Mouse (Mus musculus) cerebellum, postnatal 4 days (tissue): Measurements from ENCODE around the gene Itpkc.
"Not testable (repeated sequence)": the region's sequence is repeated elsewhere in the genome, so short reads cannot be mapped to it uniquely, and the experiment has no call there.

Experiments used
- DNase-seq, 2 experiments: peaks; one replicate each; pipeline ENCODE4 v3.0.0; 2022; ENCODE audit warnings: low spot score in 2 of 2, mixed read lengths in 1 of 2

Gene Itpkc

DNA sequence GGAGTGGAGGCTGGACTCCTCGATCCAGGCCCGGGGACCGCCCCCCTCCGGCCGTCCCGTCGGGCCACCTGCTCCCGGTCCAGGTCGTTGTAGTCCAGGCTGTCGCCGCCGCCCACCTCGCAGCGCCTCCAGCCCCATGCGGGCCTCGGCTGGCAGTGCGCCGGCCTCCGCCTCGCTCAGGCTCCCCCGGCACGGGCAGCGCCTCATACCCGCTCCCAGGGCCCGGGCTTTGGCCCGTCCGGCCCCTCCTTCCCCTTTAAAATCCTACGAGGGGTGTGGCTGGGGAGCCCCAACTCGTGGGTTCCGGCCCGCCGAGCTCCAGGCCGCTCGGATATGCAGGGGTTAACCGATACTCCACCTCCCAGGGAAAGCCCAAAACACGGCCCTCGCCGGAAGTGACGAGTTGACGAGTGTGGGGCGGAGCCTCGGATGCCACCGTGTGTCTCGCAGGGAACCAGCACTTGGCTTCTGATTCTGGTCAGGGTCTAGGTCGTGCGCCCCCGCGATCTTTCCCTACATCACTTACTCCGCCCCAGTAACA is at the start of gene Itpkc:
Itpkc (minus strand) TSS at position 381 of the 541 bp plus-strand sequence.
- peak; percentile 72 to 87 for DNase-seq

DNA sequence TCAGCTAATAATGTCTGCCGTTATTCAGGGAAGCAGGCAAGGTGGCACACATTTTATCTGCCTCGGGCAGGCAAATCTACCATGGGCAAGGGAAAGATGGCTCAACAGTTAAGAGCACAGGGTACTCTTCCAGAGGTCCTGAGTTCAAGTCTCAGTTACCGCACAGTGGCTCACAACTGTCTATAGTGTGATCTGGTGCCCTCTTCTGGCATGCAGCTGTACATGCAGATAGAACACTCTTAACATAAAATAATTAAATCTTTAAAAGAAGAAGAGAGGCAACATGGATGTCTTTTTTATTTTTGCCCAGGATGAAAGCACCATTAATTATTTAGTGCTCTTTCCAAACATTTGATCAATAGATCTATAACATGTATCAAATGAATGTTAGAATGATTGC is 48.7 kb upstream of the Itpkc start:
- no peak for DNase-seq

DNA sequence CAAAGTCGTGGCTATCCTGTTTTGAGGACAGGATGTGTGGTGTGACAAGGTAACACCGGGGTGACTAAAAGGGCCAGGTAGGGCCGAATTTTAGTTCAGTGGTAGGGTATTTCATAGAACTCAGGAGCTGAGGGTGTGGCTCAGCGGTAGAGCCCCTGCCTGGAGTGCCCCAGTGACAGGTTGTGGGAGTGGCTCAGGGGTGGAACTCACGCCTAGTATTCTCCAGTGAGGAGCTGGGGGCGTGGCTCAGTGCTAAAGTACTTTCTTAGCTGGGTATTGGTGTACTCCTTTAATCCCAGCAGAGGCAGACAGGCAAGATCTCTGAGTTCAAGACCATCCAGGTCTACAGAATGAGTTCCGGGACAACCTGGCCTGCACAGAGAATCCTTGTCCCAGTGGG is 47.6 kb upstream of the Itpkc start:
- no peak for DNase-seq

DNA sequence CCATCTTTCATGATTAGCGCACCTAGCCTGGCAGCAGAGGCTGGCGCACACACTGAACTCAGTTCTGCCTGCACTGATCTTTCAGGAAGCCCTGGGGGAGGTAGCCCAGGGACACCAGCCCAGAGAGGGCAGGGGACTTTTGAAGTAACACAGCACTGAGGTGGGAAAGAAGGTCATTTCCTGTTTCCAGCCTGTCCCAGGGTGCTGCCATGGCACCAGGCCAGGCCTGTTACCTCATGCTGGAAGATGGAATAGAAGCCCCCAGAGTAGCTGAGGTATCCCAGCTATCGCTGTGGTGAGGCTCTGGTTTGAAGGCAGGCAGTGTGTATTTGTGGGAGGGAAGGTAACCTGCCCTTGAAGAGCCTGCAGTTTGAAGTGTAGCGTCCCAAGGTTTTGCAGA is 46.5 kb upstream of the Itpkc start:
- DNase-seq: no peak

DNA sequence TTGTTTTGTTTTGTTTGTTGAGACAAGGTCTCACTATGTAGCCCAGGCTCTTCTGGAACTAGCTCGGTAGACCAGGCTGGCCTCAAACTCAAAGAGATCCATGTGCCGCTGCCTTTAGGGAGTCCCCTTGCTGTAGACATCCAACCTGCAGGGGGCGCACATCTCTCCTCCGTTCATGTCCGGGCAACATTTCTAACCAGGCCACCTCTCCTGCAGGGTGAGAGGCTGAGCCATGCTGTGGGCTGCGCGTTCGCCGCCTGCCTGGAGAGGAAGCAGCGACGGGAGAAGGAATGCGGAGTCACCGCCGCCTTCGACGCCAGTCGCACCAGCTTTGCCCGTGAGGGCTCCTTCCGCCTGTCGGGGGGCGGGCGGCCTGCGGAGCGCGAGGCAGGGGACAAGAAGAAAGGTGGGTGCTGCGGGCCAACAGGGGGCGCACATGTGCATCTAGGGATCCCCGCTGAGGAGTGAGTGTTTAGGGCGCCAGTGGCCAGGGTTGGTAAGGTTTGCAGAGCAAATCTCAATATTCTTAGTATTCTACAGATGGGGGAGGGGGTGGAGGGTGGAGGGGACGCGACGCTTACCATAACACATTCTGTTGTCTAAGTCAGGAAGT is 45.4 kb upstream of the Itpkc start:
- peak in 1 of 2 experiments; percentile 41 for DNase-seq

DNA sequence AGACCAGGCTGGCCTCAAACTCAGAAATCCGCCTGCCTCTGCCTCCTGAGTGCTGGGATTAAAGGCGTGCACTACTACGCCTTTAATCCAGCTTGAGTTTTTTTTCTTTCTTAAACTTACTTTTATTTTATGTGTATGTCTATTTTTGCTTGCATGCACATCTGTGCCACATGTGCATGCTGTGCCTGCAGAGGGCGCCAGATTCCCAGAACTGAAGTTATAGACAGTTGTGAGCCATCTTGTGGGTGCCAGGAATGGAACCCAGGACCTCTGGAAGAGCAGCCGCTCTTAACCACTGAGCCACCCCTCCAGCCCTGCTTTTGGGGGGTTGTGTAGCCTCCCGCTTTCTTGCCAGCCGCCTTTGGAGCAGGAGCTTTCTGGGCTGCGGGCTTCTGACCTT is 43.0 kb upstream of the Itpkc start:
- no peak for DNase-seq

DNA sequence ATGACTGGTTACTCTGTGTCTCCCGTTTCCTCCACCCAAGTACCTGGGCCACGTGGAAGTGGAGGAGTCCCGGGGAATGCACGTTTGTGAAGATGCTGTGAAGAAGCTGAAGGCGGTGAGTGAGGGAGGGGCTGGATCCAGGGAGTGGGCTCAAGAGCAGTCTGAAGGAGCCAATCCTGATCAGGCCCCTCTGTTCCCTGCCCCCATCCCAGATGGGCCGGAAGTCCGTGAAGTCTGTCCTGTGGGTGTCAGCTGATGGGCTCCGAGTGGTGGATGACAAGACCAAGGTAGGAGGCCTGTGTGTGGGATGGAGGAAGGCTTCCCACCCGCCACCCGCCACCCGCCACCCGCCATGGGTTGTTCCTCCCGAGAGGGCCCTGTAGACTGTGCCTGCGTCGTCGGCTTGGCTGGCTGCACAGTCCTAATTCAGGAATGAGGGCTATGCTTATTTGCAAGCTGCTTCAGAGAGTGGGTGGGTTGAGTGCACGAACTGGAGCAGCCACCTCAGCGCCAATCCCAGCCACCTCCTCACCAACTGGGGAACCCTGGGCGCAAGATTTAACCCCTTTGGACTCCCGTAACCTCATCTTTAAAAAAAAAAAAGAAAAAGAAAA is 38.2 kb upstream of the Itpkc start:
- no peak for DNase-seq

DNA sequence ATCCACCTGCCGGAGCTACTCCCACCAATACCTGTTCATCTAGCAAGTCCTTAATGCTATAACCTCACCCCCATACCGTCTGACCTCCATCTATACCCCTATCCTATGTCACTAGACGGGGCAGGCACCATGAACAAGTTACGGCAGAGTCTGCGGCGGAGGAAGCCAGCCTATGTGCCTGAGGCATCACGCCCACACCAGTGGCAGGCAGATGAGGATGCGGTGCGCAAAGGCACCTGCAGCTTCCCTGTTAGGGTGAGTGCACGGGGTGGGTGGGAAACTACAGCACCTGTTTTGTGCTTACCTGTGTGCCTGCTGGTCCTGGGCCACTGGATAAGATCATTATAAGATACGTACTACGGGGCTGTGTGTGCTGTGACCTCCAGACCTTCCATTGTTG is 36.3 kb upstream of the Itpkc start:
- no peak for DNase-seq

DNA sequence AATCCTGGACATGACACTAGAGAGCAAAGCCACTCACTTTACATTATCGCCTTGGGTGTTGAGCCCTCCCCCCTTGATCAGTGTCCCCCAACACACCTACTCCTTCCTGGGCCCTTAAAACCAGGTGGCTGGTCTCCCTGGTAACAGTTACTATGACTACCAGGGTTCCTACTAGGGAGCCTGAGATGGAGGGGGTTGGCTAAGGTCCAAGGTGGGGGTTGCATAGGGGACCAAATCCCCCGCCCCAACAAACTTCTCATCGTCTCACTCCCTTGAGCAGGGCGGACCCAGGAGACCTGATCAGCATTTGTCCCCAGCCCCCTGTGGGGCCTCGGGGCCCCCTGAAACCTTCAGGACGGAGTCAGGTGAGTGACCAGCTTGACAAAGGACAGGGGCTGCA is 33.4 kb upstream of the Itpkc start:
- no peak for DNase-seq

DNA sequence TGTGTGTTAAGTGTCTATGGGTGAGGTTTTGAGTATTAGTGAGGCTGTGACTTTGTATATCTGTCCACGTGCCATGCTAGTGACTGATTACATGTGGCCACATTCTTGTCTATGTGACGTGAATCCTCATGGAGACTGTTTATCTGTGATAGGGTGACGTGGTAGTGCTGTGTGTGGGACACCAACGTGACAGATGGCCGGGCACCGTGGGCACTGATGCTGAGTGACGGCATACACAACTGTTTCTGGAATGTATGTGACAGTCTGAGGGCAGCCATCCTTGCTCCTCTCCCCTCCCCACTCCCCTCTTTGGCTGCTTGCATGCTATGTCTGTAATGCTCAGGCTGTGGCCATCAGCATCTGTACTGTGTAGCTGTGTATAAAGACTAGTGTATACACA is 32.4 kb upstream of the Itpkc start:
- no peak for DNase-seq

DNA sequence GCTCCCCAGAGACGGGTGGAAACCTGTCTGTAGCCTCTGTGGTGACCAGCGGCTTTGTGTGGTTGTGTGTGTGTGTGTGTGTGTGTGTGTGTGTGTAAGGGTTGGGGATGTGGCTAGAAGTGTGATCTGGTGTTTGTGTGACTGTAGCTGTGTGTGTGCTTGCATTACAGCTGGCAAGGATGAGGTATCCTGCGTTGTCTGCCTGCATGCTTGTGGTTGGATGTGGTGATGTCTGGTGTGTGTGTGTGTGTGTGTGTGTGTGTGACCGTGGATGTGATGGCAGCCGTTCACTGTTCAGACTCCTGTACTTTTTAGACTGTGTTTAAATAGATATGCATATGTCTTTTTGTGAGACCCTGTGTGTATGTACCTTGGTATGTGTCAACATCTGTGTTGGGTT is 31.3 kb upstream of the Itpkc start:
- DNase-seq: no peak

DNA sequence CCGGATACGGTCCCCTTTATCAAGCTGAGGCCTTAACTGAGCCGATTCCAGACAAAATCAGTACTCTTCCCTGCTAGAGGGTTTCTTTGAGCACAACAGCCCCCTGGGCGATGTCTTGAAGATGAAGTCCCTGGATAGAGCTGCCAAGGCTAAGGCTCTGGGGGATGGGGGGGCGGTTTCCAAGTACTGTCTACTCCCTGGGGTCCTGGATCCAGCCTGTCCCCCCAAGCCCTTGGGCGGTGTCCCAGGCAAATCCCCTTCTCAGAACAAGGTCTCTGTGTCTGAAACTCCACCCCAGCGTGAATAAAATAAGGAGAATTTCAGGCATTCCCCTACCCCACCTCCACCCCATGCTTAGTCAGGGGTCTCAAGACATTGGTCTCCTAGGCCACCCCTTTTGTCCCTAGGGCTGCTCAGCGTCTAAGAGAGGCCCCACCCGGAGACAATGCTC is 30.8 kb upstream of the Itpkc start:
- DNase-seq: peak in 1 of 2 experiments; percentile 43

DNA sequence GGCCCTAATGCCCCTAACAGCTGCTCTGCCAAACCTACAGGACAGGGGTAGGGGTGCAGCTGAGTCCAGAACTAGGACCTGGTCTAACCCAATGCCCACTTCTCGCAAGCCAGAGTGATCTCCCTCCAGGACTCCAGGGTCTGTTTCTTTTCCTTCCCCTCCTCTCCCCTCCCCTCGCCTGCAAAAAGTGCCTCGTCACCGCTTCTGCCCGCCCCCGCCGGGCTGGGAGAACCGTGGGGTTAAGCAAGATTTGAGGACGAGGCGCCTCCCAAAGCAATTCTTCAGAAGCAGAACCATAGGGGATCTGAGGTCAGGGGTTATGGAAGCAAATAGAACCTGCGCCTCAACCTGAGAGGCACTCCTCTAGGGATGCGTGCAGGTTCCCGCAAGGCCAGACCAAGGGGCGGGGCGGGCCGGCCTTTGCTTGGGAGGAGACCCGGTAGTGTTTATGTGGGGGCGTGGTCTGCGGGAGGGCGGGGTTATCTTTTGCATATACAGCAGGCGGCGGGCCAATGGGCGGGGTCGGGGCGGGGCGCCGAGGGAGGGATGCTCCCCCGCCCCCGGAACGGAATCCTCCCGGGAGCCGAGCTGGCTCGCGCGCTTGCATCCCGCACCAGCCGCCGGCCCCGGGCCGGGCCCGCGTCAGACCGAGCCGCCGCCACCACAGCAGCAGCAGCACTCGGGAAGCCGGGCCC is 29.9 kb upstream of the Itpkc start, which contains the start of gene Numbl:
Numbl (plus strand) TSS at position 229 of the 695 bp plus-strand sequence.
- DNase-seq: peak; percentile 73 to 96

DNA sequence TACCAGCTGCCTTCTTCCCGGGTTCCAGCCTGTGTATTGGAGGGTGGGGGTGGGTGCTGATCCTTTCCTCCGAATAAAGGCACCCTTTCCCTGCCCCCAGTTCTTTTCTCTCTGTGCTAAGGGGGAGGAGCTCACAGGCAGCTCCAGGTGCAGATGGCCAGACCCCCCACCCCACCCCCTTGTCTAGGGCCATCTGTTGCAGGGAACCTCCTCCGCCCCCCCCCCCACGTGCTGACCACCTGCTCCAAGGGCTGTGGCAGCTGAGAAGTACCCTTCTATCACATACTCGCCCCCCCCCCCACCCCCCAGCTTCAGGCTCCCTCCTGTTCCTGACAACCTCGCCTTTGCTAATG is 29.4 kb upstream of the Itpkc start:
- peak in 1 of 2 experiments; percentile 78 for DNase-seq

DNA sequence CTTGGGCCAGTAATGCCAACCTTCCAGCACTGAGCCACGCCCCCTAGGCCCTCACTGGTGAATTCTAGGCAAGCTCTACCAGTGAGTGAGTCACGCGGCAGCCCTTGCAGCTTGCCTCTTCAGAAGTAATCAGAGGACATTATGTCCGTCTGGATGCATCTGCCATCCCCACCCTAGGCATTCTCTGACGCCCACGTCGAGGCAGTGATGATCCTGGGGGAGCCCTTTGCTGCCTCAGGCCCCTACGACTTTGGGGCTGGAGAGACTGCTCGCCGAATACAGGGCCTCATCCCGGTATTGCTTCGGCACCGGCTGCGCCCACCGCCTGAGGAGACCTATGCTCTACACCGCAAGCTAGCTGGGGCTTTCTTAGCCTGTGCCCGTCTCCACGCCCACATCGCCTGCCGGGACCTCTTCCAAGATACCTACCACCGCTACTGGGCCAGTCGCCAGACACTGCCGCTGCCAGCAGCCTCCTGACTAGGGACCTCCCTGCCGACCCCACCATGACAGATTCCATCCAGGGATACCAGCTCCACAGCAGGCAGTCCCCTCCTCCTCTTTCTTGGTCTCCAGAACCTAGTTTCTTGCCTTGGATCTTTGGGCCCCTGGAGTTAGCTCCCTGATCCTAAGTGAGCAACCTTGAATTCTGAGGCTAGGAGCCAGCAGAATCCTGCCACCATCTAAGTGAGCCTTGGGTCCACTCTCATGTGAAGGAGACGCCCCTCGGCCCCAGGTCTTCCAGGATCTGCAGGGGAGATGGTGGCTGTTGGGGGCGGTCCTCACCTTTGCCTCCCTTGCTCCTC is 28.8 kb upstream of the Itpkc start:
- peak; percentile 66 to 93 for DNase-seq

DNA sequence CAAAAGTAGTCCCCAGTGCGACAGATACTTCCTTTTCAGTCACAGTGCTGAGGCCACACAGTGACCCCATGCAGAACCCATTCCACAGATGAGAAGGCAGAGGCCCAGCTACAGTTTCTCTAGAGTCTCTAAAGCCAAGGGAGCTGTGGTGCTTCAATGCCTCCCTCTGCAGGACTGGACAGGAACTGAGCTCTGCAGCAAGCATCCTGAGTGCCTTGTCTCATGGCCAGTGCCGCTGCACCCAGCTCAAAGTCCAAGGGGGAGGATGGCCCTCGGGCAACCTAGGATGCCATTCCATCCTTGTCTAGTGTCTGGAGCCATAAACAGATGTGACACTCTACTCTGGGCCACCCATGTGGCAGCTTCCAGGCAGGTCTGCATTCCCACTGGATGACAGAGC is 27.3 kb upstream of the Itpkc start:
- no peak for DNase-seq

DNA sequence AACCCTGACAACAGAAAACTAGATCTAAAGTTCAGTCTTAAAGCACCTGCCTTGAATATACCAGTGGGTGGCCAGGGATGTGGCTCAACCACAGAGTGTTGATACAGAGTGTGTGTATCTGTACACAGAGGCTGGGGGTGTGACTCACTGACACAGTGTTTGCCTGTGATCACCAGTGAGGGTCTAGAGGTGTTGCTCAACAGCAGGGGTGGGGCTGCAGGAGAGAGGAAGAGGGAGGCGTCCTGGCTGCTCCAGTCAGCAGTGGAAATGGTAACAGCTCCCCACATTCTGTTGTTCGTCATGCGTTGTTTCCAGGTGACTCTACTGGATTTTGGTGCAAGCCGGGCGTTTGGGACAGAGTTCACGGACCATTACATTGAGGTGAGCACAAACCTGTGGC is 23.5 kb upstream of the Itpkc start:
- DNase-seq: no peak

DNA sequence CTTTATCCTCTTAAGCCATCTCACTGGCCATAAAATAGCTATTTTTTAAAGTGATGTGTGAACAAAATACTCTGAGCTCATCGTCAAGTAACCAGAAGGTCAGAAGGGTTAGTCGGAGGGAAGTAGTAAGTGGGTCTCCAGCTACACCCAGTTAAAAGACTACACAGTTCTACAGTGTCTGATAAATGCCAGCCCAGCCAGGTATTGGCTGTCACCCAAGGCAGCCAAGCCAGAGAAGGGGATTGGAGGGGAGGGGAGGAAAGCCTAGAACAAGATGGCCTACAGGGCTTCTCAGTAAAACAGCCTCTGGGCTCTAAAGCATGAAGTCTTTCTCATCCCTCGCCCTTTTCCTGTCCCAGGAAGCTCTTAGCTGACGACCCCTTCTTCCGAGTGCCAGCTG is 21.5 kb upstream of the Itpkc start:
- no peak for DNase-seq

DNA sequence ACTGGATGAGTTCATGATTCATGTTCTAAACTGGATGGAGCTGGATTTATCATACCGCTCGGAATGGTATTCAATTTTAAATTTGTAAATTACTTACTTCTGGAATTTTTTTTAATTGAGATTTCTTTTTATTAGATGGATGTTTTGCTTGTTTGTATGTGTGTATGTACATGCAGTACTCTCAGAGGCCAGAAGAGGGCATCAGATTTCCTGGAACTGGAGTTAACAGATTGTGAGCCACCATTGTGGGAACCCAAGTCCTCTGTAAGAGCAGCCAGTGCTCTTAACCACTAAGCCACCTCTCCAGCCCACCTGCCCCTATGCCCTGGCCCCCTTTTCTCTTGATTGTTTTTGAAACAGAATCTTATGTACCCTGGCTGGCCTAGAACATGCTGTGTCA is 20.7 kb upstream of the Itpkc start:
- DNase-seq: no peak

DNA sequence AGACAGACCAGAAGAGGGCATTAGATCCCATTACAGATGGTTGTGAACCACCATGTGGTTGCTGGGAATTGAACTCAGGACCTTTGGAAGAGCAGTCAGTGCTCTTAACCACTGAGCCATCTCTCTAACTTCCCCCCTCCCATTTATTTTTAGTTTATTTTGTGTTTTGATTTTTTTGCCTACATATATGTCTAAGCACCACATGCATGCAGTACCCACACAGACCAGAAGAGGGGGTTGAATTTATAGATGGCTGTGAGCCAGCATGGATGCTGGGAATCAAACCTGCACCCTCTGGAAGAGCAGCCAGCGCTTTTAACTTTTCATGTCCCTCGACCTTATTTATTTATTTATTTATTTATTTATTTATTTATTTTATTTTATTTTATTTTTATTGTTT is 15.6 kb upstream of the Itpkc start:
- DNase-seq: not testable (repeated sequence)

DNA sequence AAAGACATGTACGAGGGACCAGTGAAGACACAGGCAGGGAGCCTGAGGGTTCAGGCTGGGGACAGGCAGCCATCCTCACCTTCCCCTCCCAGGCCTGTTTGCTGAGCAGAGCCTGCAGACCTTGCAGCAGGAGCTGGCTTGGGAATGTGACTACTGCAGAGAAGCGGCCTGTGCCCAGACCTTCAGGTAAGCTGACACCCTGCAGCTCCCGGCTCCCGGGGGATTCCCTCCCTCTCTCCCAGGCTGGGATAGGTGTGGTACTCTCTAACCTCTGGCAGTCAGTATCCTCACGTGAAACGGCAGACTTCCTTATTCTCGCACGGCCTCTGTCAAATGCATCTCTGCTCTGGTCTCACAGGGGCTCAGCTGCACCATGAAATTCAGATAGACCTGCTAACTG is 14.8 kb upstream of the Itpkc start:
- no peak for DNase-seq

DNA sequence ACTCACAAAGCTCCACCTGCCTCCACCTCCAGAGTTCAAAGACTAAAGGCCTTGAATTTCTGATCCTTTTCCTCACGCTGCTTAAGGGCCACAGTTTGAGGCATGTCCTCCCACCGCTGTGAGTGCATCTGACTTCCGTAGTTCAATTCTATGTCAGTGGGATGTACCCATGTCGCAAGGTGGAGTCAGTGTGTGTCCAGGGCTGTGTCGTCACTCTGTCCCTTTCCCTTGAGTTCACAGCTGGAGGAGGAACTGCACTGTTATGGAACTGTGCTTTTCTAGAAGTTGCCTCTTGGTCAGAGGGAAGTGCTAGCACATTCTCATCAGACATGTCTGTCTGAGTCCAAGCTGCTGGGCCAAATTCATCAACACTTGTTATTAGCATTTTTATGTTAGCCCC is 10.1 kb upstream of the Itpkc start:
- no peak for DNase-seq
